Mouse (Mus musculus): ENCODE data around the gene BC030500.

Gene BC030500

GRCm38 (mm10) chr8:58911677-58912076, at the start of gene BC030500:
Gene BC030500, plus strand, starts transcription at chr8:58911755.
- no peak for DNase-seq (ENCODE audit: low spot score)

GRCm38 (mm10) chr8:58886405-58886804, 25.1 kb upstream of the BC030500 start:
- no peak for DNase-seq (ENCODE audit: low spot score)

GRCm38 (mm10) chr8:58890591-58890990, 21.0 kb upstream of the BC030500 start:
- DNase-seq (ENCODE audit: low spot score), result no peak

GRCm38 (mm10) chr8:58895960-58896359, 15.6 kb upstream of the BC030500 start:
- no peak for DNase-seq (ENCODE audit: low spot score)

- DNase-seq (ENCODE audit: low spot score), result no peak
Measured at GRCm38 (mm10) chr8:58904465-58904864, 7.1 kb upstream of the BC030500 start.

GRCm38 (mm10) chr8:58912196-58912839, 763 bp downstream of the BC030500 start, which contains the start of gene Galntl6:
Gene Galntl6, minus strand, starts transcription at chr8:58912640.
- DNase-seq (ENCODE audit: low spot score), result peak; percentile 3

- peak; percentile 7 for DNase-seq (ENCODE audit: low spot score)
Measured at GRCm38 (mm10) chr8:58912840-58913639, 1.5 kb downstream of the BC030500 start.

GRCm38 (mm10) chr8:58913640-58913968, 2.0 kb downstream of the BC030500 start:
- DNase-seq (ENCODE audit: low spot score), result no peak

- DNase-seq (ENCODE audit: low spot score), result no peak
Measured at GRCm38 (mm10) chr8:58915142-58915541, 3.6 kb downstream of the BC030500 start.

- DNase-seq (ENCODE audit: low spot score), result no peak
Measured at GRCm38 (mm10) chr8:58931066-58931465, 19.5 kb downstream of the BC030500 start.

- no peak for DNase-seq (ENCODE audit: low spot score)
Measured at GRCm38 (mm10) chr8:58943773-58944172, 32.2 kb downstream of the BC030500 start.

- no peak for DNase-seq (ENCODE audit: low spot score)
Measured at GRCm38 (mm10) chr8:58957195-58957739, 45.7 kb downstream of the BC030500 start.

Measured in testis, postnatal 14 days (tissue).